Mouse (Mus musculus): ENCODE data around the gene Lrmda. TPM values are rescaled to one million over a fixed set of nuclear protein-coding genes. Genes with fewer than 3 reads are reported as not detected.

The Lrmda gene
- total and polyA plus RNA-seq, 3 experiments, result 5.1 to 5.9 TPM; not detected in 1

DNA sequence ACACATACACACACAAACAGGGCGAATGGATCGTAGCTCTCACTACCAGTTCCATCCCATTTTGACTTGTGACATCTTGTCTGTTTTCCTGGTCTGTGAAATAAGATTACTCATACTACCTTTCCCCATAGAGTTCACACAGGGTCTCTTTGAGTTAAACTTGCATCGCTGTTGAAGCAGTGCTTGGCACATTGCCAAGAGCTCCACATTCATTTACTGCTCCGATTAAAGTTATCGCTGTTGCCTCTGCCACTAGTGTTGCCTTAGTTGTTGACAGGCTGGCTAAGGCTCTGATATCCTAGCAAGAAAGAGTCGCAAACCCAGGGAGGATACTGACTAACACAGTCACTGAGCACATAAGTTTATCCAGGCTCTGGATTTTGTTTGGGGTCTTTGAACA is 675.9 kb downstream of the Lrmda start:
- Histone ChIP-seq H3K4me3 (ENCODE audit: control insufficient read depth in 1 of 2, insufficient read depth in 1 of 2, low read depth in 2 of 2, low read length in 2 of 2) (no peak overlapping the region), H3K36me3 (ENCODE audit: control insufficient read depth in 1 of 2, insufficient read depth in 2 of 2, low read length in 2 of 2) (no peaks in the 10 kb centered on the region; a peak in 2 of 4 replicates), H3K27me3 (ENCODE audit: control insufficient read depth in 1 of 2, insufficient read depth in 2 of 2, low read length in 2 of 2) (no peaks in the 10 kb centered on the region), H3K9me3 (replicated peaks; ENCODE audit: insufficient read depth, low read length) (no peaks in the 10 kb centered on the region), H3K79me2 (ENCODE audit: control insufficient read depth, insufficient read depth, low read length, poor library complexity) (no peaks in the 10 kb centered on the region), H3K27ac (ENCODE audit: control insufficient read depth, low read depth, low read length) (no peak overlapping the region), H3K4me1 (ENCODE audit: control insufficient read depth in 1 of 2, insufficient read depth in 2 of 2, low read length in 2 of 2) (peaks cover 0 to 9% of the 10 kb centered on the region in 2 experiments; a peak in 3 of 4 replicates), H3K9ac (ENCODE audit: control insufficient read depth, low read depth, low read length, poor library complexity, severe bottlenecking) (no peak overlapping the region)
- DNase-seq (ENCODE audit: low read depth, low spot score), result peak; percentile 87
- TF ChIP-seq CHD2 (IDR thresholded peaks at IDR 0.05; ENCODE audit: low read length) (no peak), EP300 (IDR thresholded peaks at IDR 0.05; ENCODE audit: low read depth in 1 of 2, low read length in 2 of 2) (peak; percentile 32 to 58; a peak in 2 of 4 replicates), SIN3A (IDR thresholded peaks at IDR 0.05; ENCODE audit: low read length) (0 out of 2 replicates have a peak, but pooled peaks have one; percentile 21), ETS1 (IDR thresholded peaks at IDR 0.05; ENCODE audit: low read depth, low read length) (peak; percentile 48; the same call in 1 of the 2 replicates), GATA1 (IDR thresholded peaks at IDR 0.05; ENCODE audit: low read depth, low read length) (peak; percentile 52)

DNA sequence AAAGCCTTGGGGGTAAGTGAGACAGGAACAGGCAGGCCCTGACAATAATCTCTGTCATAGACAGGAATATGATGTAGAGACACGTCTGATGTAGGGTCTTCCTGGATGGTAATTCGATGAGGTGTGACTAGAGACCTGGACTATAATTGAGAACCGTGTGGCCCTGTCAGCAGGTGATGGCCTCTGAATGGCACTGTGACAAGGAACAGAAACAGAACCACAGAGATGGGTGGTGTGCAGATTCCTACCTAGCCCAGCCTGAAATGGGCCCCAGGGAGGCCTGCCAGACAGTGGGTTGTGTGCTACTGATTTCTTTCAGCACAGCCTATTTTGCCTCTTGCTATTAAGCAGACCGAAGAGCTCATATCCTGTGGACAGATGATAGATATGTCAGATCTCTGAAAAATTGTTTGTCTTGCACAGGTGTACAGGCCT is 676.4 kb downstream of the Lrmda start:
- H3K79me2 ChIP-seq (ENCODE audit: control insufficient read depth, insufficient read depth, low read length, poor library complexity), result no peaks in the 10 kb centered on the region
- no peaks in the 10 kb centered on the region for H3K27me3 ChIP-seq (ENCODE audit: control insufficient read depth in 1 of 2, insufficient read depth in 2 of 2, low read length in 2 of 2)
- TF ChIP-seq POLR2AphosphoS5 (IDR thresholded peaks at IDR 0.05; ENCODE audit: borderline replicate concordance, low read depth, low read length), result no peak
- TF ChIP-seq UBTF (IDR thresholded peaks at IDR 0.05; ENCODE audit: borderline replicate concordance, insufficient read depth, low read depth, low read length), result no peak
- TF ChIP-seq MAZ (IDR thresholded peaks at IDR 0.05; ENCODE audit: low read depth, low read length), result no peak
- no peak for TF ChIP-seq ETS1 (IDR thresholded peaks at IDR 0.05; ENCODE audit: low read depth, low read length)
- no peak for TF ChIP-seq MYB (IDR thresholded peaks at IDR 0.05; ENCODE audit: low read depth, low read length)
- no peak for TF ChIP-seq TAL1 (IDR thresholded peaks at IDR 0.05; ENCODE audit: low read length)
- no peak for TF ChIP-seq MEF2A (IDR thresholded peaks at IDR 0.05; ENCODE audit: extremely low read depth, insufficient replicate concordance, low read depth, low read length, poor library complexity, severe bottlenecking)
- TF ChIP-seq CHD2 (IDR thresholded peaks at IDR 0.05; ENCODE audit: low read length), result no peak
- TF ChIP-seq ZNF384 (IDR thresholded peaks at IDR 0.05; ENCODE audit: low read depth, low read length), result no peak
- TF ChIP-seq USF1 (IDR thresholded peaks at IDR 0.05; ENCODE audit: low read depth, low read length), result no peak; the same call in 1 of the 2 replicates
- TF ChIP-seq POLR2AphosphoS2 (IDR thresholded peaks at IDR 0.05; ENCODE audit: low read length), result no peak
- no peak for TF ChIP-seq POLR2A (IDR thresholded peaks at IDR 0.05; ENCODE audit: control insufficient read depth in 1 of 2, insufficient read depth in 1 of 2, low read depth in 1 of 2, low read length in 2 of 2, poor library complexity in 1 of 2)
- no peak for TF ChIP-seq MYC (IDR thresholded peaks at IDR 0.05; ENCODE audit: low read depth, low read length)
- TF ChIP-seq RAD21 (IDR thresholded peaks at IDR 0.05; ENCODE audit: low read depth, low read length), result no peak
- no peak for TF ChIP-seq ZKSCAN1 (IDR thresholded peaks at IDR 0.05; ENCODE audit: low read depth, low read length)
- TF ChIP-seq MAFK (IDR thresholded peaks at IDR 0.05; ENCODE audit: borderline replicate concordance, low read depth, low read length), result no peak
- no peak for TF ChIP-seq TBP (IDR thresholded peaks at IDR 0.05; ENCODE audit: low read depth, low read length)
- no peak for TF ChIP-seq EP300 (IDR thresholded peaks at IDR 0.05; ENCODE audit: low read depth in 1 of 2, low read length in 2 of 2)
- H3K9ac ChIP-seq (ENCODE audit: control insufficient read depth, low read depth, low read length, poor library complexity, severe bottlenecking), result no peak overlapping the region
- H3K9me3 ChIP-seq (replicated peaks; ENCODE audit: insufficient read depth, low read length), result no peaks in the 10 kb centered on the region
- no peaks in the 10 kb centered on the region; a peak in 2 of 4 replicates for H3K36me3 ChIP-seq (ENCODE audit: control insufficient read depth in 1 of 2, insufficient read depth in 2 of 2, low read length in 2 of 2)
- no peak overlapping the region for H3K4me3 ChIP-seq (ENCODE audit: control insufficient read depth in 1 of 2, insufficient read depth in 1 of 2, low read depth in 2 of 2, low read length in 2 of 2)
- no peak for DNase-seq (ENCODE audit: low read depth, low spot score)
- no peak overlapping the region for H3K27ac ChIP-seq (ENCODE audit: control insufficient read depth, low read depth, low read length)
- H3K4me1 ChIP-seq (ENCODE audit: control insufficient read depth in 1 of 2, insufficient read depth in 2 of 2, low read length in 2 of 2), result peaks cover 0 to 9% of the 10 kb centered on the region in 2 experiments; a peak in 3 of 4 replicates
